Mouse (Mus musculus) hindbrain, embryonic 12.5 days (tissue): ENCODE data around the gene Gm3045. TPM values are rescaled to one million over a fixed set of nuclear protein-coding genes. Genes with fewer than 3 reads are reported as not detected.
A peak's percentile ranks its signal among the peaks of the same experiment; 100 is the strongest.

ENCODE experiments used
- ATAC-seq: fragments of 200-750 bp; cut with Nextera tagmentation; 2 replicates; pipeline ENCODE4 v1.8.0; 2017; ENCODE audit warnings: moderate TSS enrichment; ENCODE audit not compliant: low FRiP score
- H3K27ac ChIP-seq: fragments of 300-500 bp; sonication (generic); 2 replicates; pipeline ENCODE4 v1.5.1; 2016; ENCODE audit warnings: mild to moderate bottlenecking
- H3K27me3 ChIP-seq: fragments of 300-500 bp; sonication (generic); 2 replicates; pipeline ENCODE4 v1.6.1; 2016; ENCODE audit warnings: mild to moderate bottlenecking
- H3K36me3 ChIP-seq: fragments of 300-500 bp; sonication (generic); 2 replicates; pipeline ENCODE4 v1.6.1; 2016; ENCODE audit warnings: mild to moderate bottlenecking
- H3K4me1 ChIP-seq: fragments of 300-500 bp; sonication (generic); 2 replicates; pipeline ENCODE4 v1.6.1; 2016
- H3K4me2 ChIP-seq: fragments of 300-500 bp; sonication (generic); replicated peaks from 2 replicates; pipeline ENCODE4 v1.6.1; 2016; ENCODE audit warnings: mild to moderate bottlenecking
- H3K4me3 ChIP-seq: fragments of 300-500 bp; sonication (generic); 2 replicates; pipeline ENCODE4 v1.5.1; 2016; ENCODE audit warnings: mild to moderate bottlenecking
- H3K9ac ChIP-seq: fragments of 300-500 bp; sonication (generic); 2 replicates; pipeline ENCODE4 v1.6.1; 2016; ENCODE audit warnings: mild to moderate bottlenecking, moderate library complexity
- H3K9me3 ChIP-seq: fragments of 300-500 bp; sonication (generic); replicated peaks from 2 replicates; pipeline ENCODE4 v1.6.1; 2016; ENCODE audit warnings: mild to moderate bottlenecking
- WGBS: fragments of 180-500 bp; shearing (Covaris S2); methylation state at CpG from one replicate; pipeline ENCODE4 v1.1.7; 2016; 5-methylcytosine and 5-hydroxymethylcytosine counted together
- polyA plus RNA-seq: library from polyadenylated mRNA; unstranded; fragments of >200 nt; fragmentation: Nextera tagmentation; extraction: Ambion mirVana; gene quantifications from 2 replicates; pipeline ENCODE4 v1.2.1, GENCODE M21; 2016

Gm3045 gene
- polyA plus RNA-seq, 1 experiment from 2014 or later, result not detected

GRCm38 (mm10) chr13:56418685-56419483 lies 7.5 kb upstream of the Gm3045 start:
- Histone ChIP-seq H3K27me3 (peaks cover 17% of the 10 kb centered on the region; the same call in 1 of the 2 replicates), H3K4me3 (no peak overlapping the region), H3K36me3 (no peaks in the 10 kb centered on the region), H3K9ac (no peak overlapping the region), H3K9me3 (peaks cover 4% of the 10 kb centered on the region; the same call in 1 of the 2 replicates), H3K4me2 (no peak overlapping the region), H3K4me1 (peaks cover 5% of the 10 kb centered on the region; the same call in 1 of the 2 replicates), H3K27ac (no peak overlapping the region)
- no peak for ATAC-seq
- 51% methylated on average over 13 of the region's 13 CpGs for WGBS

DNA sequence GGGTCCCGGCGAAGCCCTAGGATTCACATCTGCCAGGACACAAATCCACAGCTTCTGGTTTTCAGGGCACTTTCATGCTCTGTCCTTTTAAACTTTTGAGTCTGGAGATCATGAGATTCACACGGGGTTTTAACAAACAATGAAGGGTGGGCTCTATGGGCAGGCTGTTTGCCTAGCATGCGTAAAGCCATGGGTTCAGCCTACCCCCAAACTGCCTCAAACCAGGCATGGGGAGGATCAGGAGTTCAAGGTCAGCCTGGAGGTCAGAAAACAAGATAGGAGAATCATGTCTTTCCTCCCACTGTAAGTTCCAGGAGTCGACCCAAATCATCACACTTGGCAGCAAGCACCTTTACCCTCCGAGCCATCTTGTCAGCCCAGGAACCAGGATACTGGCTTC lies 6.9 kb upstream of the Gm3045 start:
- Histone ChIP-seq H3K4me2 (no peak overlapping the region), H3K9me3 (no peaks in the 10 kb centered on the region), H3K4me1 (peaks cover 5% of the 10 kb centered on the region; the same call in 1 of the 2 replicates), H3K4me3 (no peak overlapping the region), H3K9ac (no peak overlapping the region), H3K27me3 (peaks cover 17% of the 10 kb centered on the region; the same call in 1 of the 2 replicates), H3K36me3 (no peaks in the 10 kb centered on the region), H3K27ac (no peak overlapping the region)
- no peak for ATAC-seq
- 82% methylated on average over 6 of the region's 6 CpGs for WGBS

- H3K4me1 ChIP-seq, result peaks cover 8% of the 10 kb centered on the region; the same call in 1 of the 2 replicates
- H3K9me3 ChIP-seq, result no peaks in the 10 kb centered on the region
- ATAC-seq, result peak; percentile 60; the same call in 1 of the 2 replicates
- H3K27ac ChIP-seq, result no peak overlapping the region
- H3K36me3 ChIP-seq, result no peaks in the 10 kb centered on the region
- no peak overlapping the region for H3K9ac ChIP-seq
- WGBS, result 26% methylated on average over 16 of the region's 16 CpGs
- no peak overlapping the region for H3K4me2 ChIP-seq
- H3K27me3 ChIP-seq, result peaks cover 17% of the 10 kb centered on the region; the same call in 1 of the 2 replicates
- H3K4me3 ChIP-seq, result no peak overlapping the region
Measured at GRCm38 (mm10) chr13:56422072-56422723, 4.2 kb upstream of the Gm3045 start.

- 86% methylated on average over 7 of the region's 7 CpGs for WGBS
- Histone ChIP-seq H3K4me2 (no peak overlapping the region), H3K4me3 (no peak overlapping the region), H3K27ac (no peak overlapping the region), H3K36me3 (no peaks in the 10 kb centered on the region), H3K9ac (no peak overlapping the region), H3K9me3 (no peaks in the 10 kb centered on the region), H3K27me3 (peaks cover 27% of the 10 kb centered on the region), H3K4me1 (0 out of 2 replicates have a peak, but pooled peaks cover 6% of the 10 kb centered on the region)
- no peak for ATAC-seq
Measured at GRCm38 (mm10) chr13:56425931-56426330, 463 bp upstream of the Gm3045 start.

DNA sequence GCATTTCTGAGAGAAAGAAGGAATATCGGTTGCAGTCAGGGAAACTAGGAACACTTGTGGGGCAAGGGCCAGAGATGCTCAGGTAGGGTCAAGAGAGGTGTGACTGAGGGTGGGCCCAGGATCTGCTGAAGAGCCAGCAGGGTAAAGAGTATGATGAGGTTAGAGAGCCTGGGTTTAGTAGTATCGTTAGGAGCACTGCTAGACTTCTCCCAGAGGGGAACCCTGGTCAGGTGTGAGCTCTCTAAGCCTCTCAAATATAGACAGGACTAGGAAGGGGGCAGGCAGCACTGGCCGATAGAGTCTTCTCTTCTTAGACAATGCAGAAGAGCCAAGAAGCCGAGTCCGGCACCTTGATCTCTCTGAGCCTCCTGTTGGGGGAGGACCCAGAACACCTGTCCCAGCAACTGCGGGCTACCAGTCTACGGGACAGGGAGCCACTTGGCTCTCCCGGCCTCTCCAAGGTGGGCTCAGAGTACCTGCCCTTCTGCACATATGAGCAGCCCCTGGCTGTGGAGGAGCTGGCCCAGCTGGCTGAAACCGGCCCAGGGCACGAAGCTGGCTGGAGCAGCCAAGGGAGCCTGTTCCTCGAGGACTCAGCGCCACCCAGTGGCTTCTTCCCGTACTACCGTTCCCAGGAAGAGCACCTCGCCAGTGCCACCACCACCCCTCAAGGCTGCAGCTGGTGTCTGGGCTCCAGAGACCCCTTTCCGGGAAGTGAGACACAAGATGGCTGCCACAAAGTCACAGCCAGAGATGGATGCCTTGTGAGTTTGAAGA lies 2.5 kb downstream of the Gm3045 start:
- WGBS, result 30% methylated on average over 16 of the region's 16 CpGs
- Histone ChIP-seq H3K9ac (no peak overlapping the region), H3K4me2 (no peak overlapping the region), H3K4me1 (peaks cover 11% of the 10 kb centered on the region), H3K9me3 (no peaks in the 10 kb centered on the region), H3K36me3 (no peaks in the 10 kb centered on the region), H3K27ac (no peak overlapping the region), H3K4me3 (no peak overlapping the region), H3K27me3 (peaks cover 13% of the 10 kb centered on the region)
- peak; percentile 75; the same call in 1 of the 2 replicates for ATAC-seq

GRCm38 (mm10) chr13:56432496-56432895 lies 6.1 kb downstream of the Gm3045 start:
- no peak overlapping the region for H3K27ac ChIP-seq
- peaks cover 16% of the 10 kb centered on the region for H3K4me1 ChIP-seq
- no peaks in the 10 kb centered on the region for H3K9me3 ChIP-seq
- peaks cover 39% of the 10 kb centered on the region for H3K27me3 ChIP-seq
- no peaks in the 10 kb centered on the region for H3K36me3 ChIP-seq
- ATAC-seq, result no peak
- no peak overlapping the region for H3K9ac ChIP-seq
- H3K4me3 ChIP-seq, result no peak overlapping the region
- no peak overlapping the region for H3K4me2 ChIP-seq
- 87% methylated on average over 11 of the region's 12 CpGs for WGBS

DNA sequence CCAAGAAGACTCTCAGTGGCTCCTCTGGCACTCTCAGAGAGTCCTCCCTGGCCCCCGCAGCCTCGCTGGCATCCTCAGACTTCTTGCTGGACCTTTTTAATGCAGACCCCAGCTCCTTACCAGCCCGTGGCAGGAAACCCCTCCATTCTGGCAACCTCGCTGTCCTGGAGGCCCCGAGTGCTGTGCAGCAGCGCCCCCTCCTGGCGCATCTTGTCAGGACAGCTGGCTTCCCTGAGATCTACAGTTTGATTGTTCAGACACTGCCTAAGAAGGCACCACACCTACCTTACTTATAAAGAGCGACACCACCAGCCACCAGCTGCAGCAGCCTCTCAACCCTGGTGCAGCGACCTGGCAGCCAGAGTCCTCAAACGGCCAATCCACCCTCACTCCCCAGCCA lies 7.1 kb downstream of the Gm3045 start:
- 9% methylated on average over 10 of the region's 10 CpGs for WGBS
- no peaks in the 10 kb centered on the region for H3K9me3 ChIP-seq
- peaks cover 46% of the 10 kb centered on the region for H3K27me3 ChIP-seq
- no peaks in the 10 kb centered on the region for H3K36me3 ChIP-seq
- peaks cover 23% of the 10 kb centered on the region for H3K4me1 ChIP-seq
- H3K4me2 ChIP-seq, result no peak overlapping the region
- peak; percentile 46; the same call in 1 of the 2 replicates for ATAC-seq
- no peak overlapping the region for H3K4me3 ChIP-seq
- no peak overlapping the region for H3K9ac ChIP-seq
- peak overlapping the region; percentile 12; the same call in 1 of the 2 replicates for H3K27ac ChIP-seq

- Histone ChIP-seq H3K4me2 (no peak overlapping the region), H3K4me3 (no peak overlapping the region), H3K4me1 (peaks cover 26% of the 10 kb centered on the region), H3K9me3 (no peaks in the 10 kb centered on the region), H3K9ac (no peak overlapping the region), H3K36me3 (no peaks in the 10 kb centered on the region), H3K27me3 (peaks cover 50% of the 10 kb centered on the region), H3K27ac (no peak overlapping the region; the same call in 1 of the 2 replicates)
- WGBS, result 82% methylated on average over 9 of the region's 9 CpGs
- ATAC-seq, result peak; percentile 18; the same call in 1 of the 2 replicates
Measured at GRCm38 (mm10) chr13:56434311-56434751, 7.9 kb downstream of the Gm3045 start.

- H3K27ac ChIP-seq, result no peak overlapping the region
- H3K9ac ChIP-seq, result no peak overlapping the region
- H3K4me2 ChIP-seq, result no peak overlapping the region
- no peaks in the 10 kb centered on the region for H3K9me3 ChIP-seq
- no peak for ATAC-seq
- H3K4me1 ChIP-seq, result peaks cover 26% of the 10 kb centered on the region
- H3K4me3 ChIP-seq, result no peak overlapping the region
- H3K36me3 ChIP-seq, result no peaks in the 10 kb centered on the region
- WGBS, result 71% methylated on average over 10 of the region's 10 CpGs
- H3K27me3 ChIP-seq, result peaks cover 59% of the 10 kb centered on the region
Measured at GRCm38 (mm10) chr13:56435615-56436287, 9.4 kb downstream of the Gm3045 start.

GRCm38 (mm10) chr13:56438211-56439075 lies 12.0 kb downstream of the Gm3045 start, which contains the start of gene Slc25a48:
TSS of gene Slc25a48 (plus strand) at chr13:56438355.
- Histone ChIP-seq H3K36me3 (no peaks in the 10 kb centered on the region), H3K9ac (no peak within 1 kb of the TSS), H3K9me3 (no peaks in the 10 kb centered on the region), H3K27me3 (peaks cover 62% of the 10 kb centered on the region), H3K27ac (no peak within 1 kb of the TSS), H3K4me2 (peak within 1 kb of the TSS; percentile 42), H3K4me1 (peaks cover 22% of the 10 kb centered on the region), H3K4me3 (peak within 1 kb of the TSS; percentile 22)
- WGBS, result 4% methylated on average over 51 of the region's 51 CpGs
- ATAC-seq, result no peak

GRCm38 (mm10) chr13:56443411-56443810 lies 17.0 kb downstream of the Gm3045 start:
- 79% methylated on average over 7 of the region's 7 CpGs for WGBS

More at GRCm38 (mm10) chr13:56443411-56443810, 17.0 kb downstream of the Gm3045 start:
- H3K4me2 ChIP-seq, result no peak overlapping the region
- H3K9me3 ChIP-seq, result no peaks in the 10 kb centered on the region
- no peaks in the 10 kb centered on the region for H3K36me3 ChIP-seq
- peaks cover 4% of the 10 kb centered on the region for H3K4me1 ChIP-seq
- H3K27me3 ChIP-seq, result peaks cover 27% of the 10 kb centered on the region
- H3K9ac ChIP-seq, result no peak overlapping the region
- ATAC-seq, result no peak
- no peak overlapping the region for H3K27ac ChIP-seq
- no peak overlapping the region for H3K4me3 ChIP-seq
